Mouse (Mus musculus) embryo, embryonic 10 days (tissue): ENCODE measurements around the gene Olfr58.
"Not testable (repeated sequence)": the region's sequence is repeated elsewhere in the genome, so short reads cannot be mapped to it uniquely, and the experiment has no call there.

ENCODE experiments used
- DNase-seq: peaks from one replicate; pipeline ENCODE4 v3.0.0-alpha.2; 2015; ENCODE audit warnings: low spot score

Olfr58 gene

DNA sequence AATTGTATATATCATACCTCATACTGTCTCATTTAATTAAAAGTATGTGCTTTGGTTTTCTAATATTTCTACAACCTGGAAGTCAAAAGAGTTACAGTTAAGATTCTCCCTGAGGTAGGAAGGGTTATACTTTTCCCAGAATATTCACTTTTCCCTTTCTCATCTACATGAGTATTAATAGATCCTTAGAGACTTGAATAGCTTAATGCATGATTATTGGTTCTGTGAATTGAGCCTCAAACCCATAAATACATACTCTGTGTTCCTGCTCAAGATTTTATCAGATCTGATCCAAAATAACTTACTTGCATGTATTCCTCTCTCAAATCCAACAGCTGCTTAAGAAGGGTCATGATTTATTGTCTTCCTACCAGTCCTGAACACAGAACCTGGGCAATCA, at the start of gene Olfr58:
TSS of gene Olfr58 (plus strand) at position 301 of the 400 bp plus-strand sequence.
- no peak for DNase-seq

- DNase-seq, result no peak
Observed at GRCm38 (mm10) chr9:19769136-19769535, 10.9 kb upstream of the Olfr58 start.

GRCm38 (mm10) chr9:19769701-19770100, 10.4 kb upstream of the Olfr58 start:
- DNase-seq, result no peak

GRCm38 (mm10) chr9:19803000-19803399, 22.9 kb downstream of the Olfr58 start:
- DNase-seq, result no peak

GRCm38 (mm10) chr9:19804606-19805005, 24.5 kb downstream of the Olfr58 start, which contains the start of gene Olfr859:
Gene Olfr859, plus strand, starts transcription at chr9:19804906.
- not testable (repeated sequence) for DNase-seq
